Mouse (Mus musculus) G1E (cell line): ENCODE results near the gene Cspg5. TPM values are rescaled to one million over a fixed set of nuclear protein-coding genes. Genes with fewer than 3 reads are reported as not detected.

Experiments used
- ATAC-seq: 2 replicates; pipeline ENCODE4 v1.8.0; 2016; ENCODE audit warnings: mild to moderate bottlenecking; ENCODE audit not compliant: insufficient number of reproducible peaks, poor library complexity, low FRiP score, severe bottlenecking; ENCODE audit errors: extremely low read depth
- DNase-seq: peaks from one replicate; pipeline ENCODE4 v3.0.0; 2012; ENCODE audit warnings: low spot score
- H3K27me3 ChIP-seq: 2 replicates; pipeline ENCODE4 v1.6.1; 2012; ENCODE audit warnings: mild to moderate bottlenecking, low read length, inconsistent platforms; ENCODE audit not compliant: insufficient read depth
- H3K36me3 ChIP-seq: replicated peaks from 2 replicates; pipeline ENCODE3; 2012; ENCODE audit warnings: mild to moderate bottlenecking, inconsistent platforms
- H3K4me1 ChIP-seq: 2 replicates; pipeline ENCODE4 v1.6.1; 2012; ENCODE audit warnings: low read depth, low read length, inconsistent platforms, mixed read lengths; ENCODE audit not compliant: insufficient read depth
- H3K4me3 ChIP-seq: 2 replicates; pipeline ENCODE4 v1.5.1; 2012; ENCODE audit warnings: low read depth, mild to moderate bottlenecking, inconsistent platforms, low read length, moderate library complexity, mixed read lengths
- H3K9me3 ChIP-seq: replicated peaks from 2 replicates; pipeline ENCODE4 v1.6.1; 2012; ENCODE audit warnings: inconsistent platforms
- CTCF ChIP-seq: IDR thresholded peaks from 2 replicates; pipeline ENCODE4 v1.5.1; 2012; ENCODE audit warnings: low read depth, low read length, inconsistent platforms, mixed read lengths
- GATA1 ChIP-seq: IDR thresholded peaks from 2 replicates; pipeline ENCODE4 v1.6.1; 2012; ENCODE audit warnings: borderline replicate concordance, low read length, inconsistent platforms, mixed read lengths
- GATA2 ChIP-seq: IDR thresholded peaks from 2 replicates; pipeline ENCODE4 v1.6.1; 2012; ENCODE audit warnings: low read depth, low read length, inconsistent platforms, borderline replicate concordance
- POLR2AphosphoS5 ChIP-seq: IDR thresholded peaks from 2 replicates; pipeline ENCODE4 v1.6.1; 2012; ENCODE audit warnings: low read depth, low read length, inconsistent platforms; ENCODE audit not compliant: insufficient replicate concordance
- TAL1 ChIP-seq: conservative IDR thresholded peaks from 2 replicates; pipeline ENCODE4 v1.6.1; 2012; ENCODE audit warnings: low read depth, low read length, inconsistent platforms, mixed read lengths
- polyA plus RNA-seq: library from polyadenylated mRNA; stranded (reverse); fragments of >175 nt; gene quantifications from 2 replicates; pipeline ENCODE4 v1.2.3, GENCODE M21; 2012
- total RNA-seq, 2 experiments: library from RNA; stranded (forward) in 1 of 2; stranded (reverse) in 1 of 2; fragments of 200-1000 nt in 1 of 2; fragments of >200 nt in 1 of 2; fragmentation: Nextera tagmentation in 1 of 2; gene quantifications; 2 replicates each; pipeline ENCODE4 v1.2.3; 2014 to 2017

The Cspg5 gene
- total and polyA plus RNA-seq, 3 experiments, result 0.02 to 0.38 (median 0.38) TPM

DNA sequence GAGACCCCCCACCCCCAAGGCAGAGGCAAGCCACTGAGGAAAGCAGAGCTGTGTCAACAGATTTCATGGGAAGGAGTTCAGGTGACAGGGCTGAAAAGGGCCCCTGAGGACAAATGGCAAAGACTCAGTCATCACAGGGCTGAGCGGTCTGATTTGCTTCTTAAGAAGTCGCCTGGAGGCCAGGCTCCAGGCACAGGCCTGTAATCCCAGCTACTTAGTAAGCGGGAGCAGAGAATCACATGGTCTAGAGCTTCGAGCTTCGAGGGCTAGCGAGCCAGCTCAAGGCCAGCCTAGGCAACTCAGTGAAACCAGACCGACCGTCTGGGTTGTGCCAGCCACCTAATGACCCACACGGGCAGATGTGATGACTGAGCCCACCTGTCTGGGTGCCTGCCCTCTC, 21.4 kb downstream of the Cspg5 start:
- Histone ChIP-seq H3K36me3 (no peaks in the 10 kb centered on the region), H3K4me3 (no peak overlapping the region), H3K4me1 (no peaks in the 10 kb centered on the region), H3K9me3 (no peaks in the 10 kb centered on the region), H3K27me3 (peaks cover 43% of the 10 kb centered on the region)
- TF ChIP-seq GATA1 (no peak), TAL1 (no peak), POLR2AphosphoS5 (no peak), GATA2 (no peak), CTCF (no peak)
- DNase-seq (no peak), ATAC-seq (no peak)

GRCm38 (mm10) chr9:110268416-110268815, 24.8 kb downstream of the Cspg5 start:
- Histone ChIP-seq H3K9me3 (no peaks in the 10 kb centered on the region), H3K4me1 (no peaks in the 10 kb centered on the region), H3K36me3 (no peaks in the 10 kb centered on the region), H3K27me3 (peaks cover 16% of the 10 kb centered on the region; the same call in 1 of the 2 replicates), H3K4me3 (no peak overlapping the region)
- no peak for DNase-seq
- ATAC-seq, result no peak
- TF ChIP-seq CTCF, result no peak
- TF ChIP-seq TAL1, result no peak
- TF ChIP-seq GATA2, result no peak
- no peak for TF ChIP-seq POLR2AphosphoS5

- peaks cover 12% of the 10 kb centered on the region for H3K27me3 ChIP-seq
- DNase-seq (no peak), ATAC-seq (no peak)
- no peaks in the 10 kb centered on the region for H3K4me1 ChIP-seq
- no peak for TF ChIP-seq TAL1
- TF ChIP-seq POLR2AphosphoS5, result no peak
- no peak for TF ChIP-seq GATA2
- no peak for TF ChIP-seq GATA1
- no peak overlapping the region for H3K4me3 ChIP-seq
- H3K36me3 ChIP-seq, result no peaks in the 10 kb centered on the region
- H3K9me3 ChIP-seq, result no peaks in the 10 kb centered on the region
Observed at GRCm38 (mm10) chr9:110272330-110272729, 28.7 kb downstream of the Cspg5 start.

- no peaks in the 10 kb centered on the region for H3K36me3 ChIP-seq
- DNase-seq (no peak), ATAC-seq (no peak)
- no peak overlapping the region for H3K4me3 ChIP-seq
- H3K4me1 ChIP-seq, result no peaks in the 10 kb centered on the region
- H3K9me3 ChIP-seq, result no peaks in the 10 kb centered on the region
- H3K27me3 ChIP-seq, result peaks cover 17% of the 10 kb centered on the region
- no peak for TF ChIP-seq GATA2
- no peak for TF ChIP-seq GATA1
- no peak for TF ChIP-seq CTCF
- TF ChIP-seq POLR2AphosphoS5, result no peak
- TF ChIP-seq TAL1, result no peak
Observed at GRCm38 (mm10) chr9:110273507-110273906, 29.9 kb downstream of the Cspg5 start.

- Histone ChIP-seq H3K9me3 (no peaks in the 10 kb centered on the region), H3K36me3 (no peaks in the 10 kb centered on the region), H3K4me1 (no peaks in the 10 kb centered on the region), H3K4me3 (no peak overlapping the region), H3K27me3 (peaks cover 16% of the 10 kb centered on the region)
- no peak for DNase-seq
- ATAC-seq, result no peak
- TF ChIP-seq POLR2AphosphoS5, result no peak
- TF ChIP-seq CTCF, result no peak
- no peak for TF ChIP-seq GATA2
- no peak for TF ChIP-seq GATA1
Observed at GRCm38 (mm10) chr9:110275882-110276281, 32.3 kb downstream of the Cspg5 start.

DNA sequence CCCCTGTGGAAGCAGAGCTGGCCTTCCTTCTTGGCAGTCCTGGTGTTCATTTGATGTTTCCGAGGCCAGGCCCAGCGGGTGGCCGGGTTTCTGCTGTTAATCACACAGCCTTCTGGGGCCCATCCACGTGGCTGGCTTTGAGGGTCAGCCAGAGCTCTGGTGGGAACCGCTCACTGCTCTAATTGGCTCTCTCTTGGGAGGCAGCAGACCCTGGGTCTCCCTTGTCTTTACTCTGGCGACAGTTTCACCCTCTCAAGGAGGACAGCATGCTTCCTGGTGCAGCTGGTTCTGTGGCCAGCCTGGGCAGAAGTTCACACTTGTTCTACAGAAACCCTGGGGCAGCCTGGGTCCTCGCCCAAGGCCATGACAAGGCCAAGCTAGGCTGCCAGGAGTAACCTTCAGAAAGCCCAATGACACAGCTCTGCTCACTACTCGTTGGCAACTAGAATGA, 33.9 kb downstream of the Cspg5 start:
- Histone ChIP-seq H3K9me3 (no peaks in the 10 kb centered on the region), H3K4me1 (no peaks in the 10 kb centered on the region), H3K4me3 (no peak overlapping the region), H3K36me3 (no peaks in the 10 kb centered on the region), H3K27me3 (peaks cover 16% of the 10 kb centered on the region)
- ATAC-seq (no peak), DNase-seq (no peak)
- TF ChIP-seq TAL1 (no peak), POLR2AphosphoS5 (no peak), CTCF (no peak), GATA1 (no peak), GATA2 (no peak)

GRCm38 (mm10) chr9:110284075-110284697, 40.6 kb downstream of the Cspg5 start:
- peaks cover 4% of the 10 kb centered on the region for H3K27me3 ChIP-seq
- ATAC-seq (no peak), DNase-seq (no peak)
- no peaks in the 10 kb centered on the region for H3K36me3 ChIP-seq
- H3K4me1 ChIP-seq, result no peaks in the 10 kb centered on the region
- no peak for TF ChIP-seq GATA1
- H3K4me3 ChIP-seq, result no peak overlapping the region
- H3K9me3 ChIP-seq, result no peaks in the 10 kb centered on the region
